Mouse (Mus musculus): ENCODE data around the gene Gnmt. TPM values are rescaled to one million over a fixed set of nuclear protein-coding genes. Genes with fewer than 3 reads are reported as not detected.

Gnmt gene
- polyA plus RNA-seq, 1 experiment, result 8.1 TPM

- no peak for TF ChIP-seq POLR2A (IDR thresholded peaks at IDR 0.05; ENCODE audit: low read depth, low read length)
- Histone ChIP-seq H3K4me3 (ENCODE audit: extremely low read depth, insufficient read depth, insufficient read length) (peak overlapping the region; percentile 63), H3K27me3 (ENCODE audit: control insufficient read depth, insufficient read depth, low read length) (no peaks in the 10 kb centered on the region), H3K4me1 (ENCODE audit: control insufficient read depth, insufficient read depth, insufficient read length) (peaks cover 8% of the 10 kb centered on the region; the same call in 1 of the 2 replicates), H3K36me3 (ENCODE audit: control insufficient read depth, insufficient read depth, low read length) (peaks cover 27% of the 10 kb centered on the region), H3K27ac (ENCODE audit: insufficient read depth, low read length) (0 out of 2 replicates have a peak overlapping the region, but pooled peaks have one; percentile 36)
- WGBS, result 37% methylated on average over 12 of the region's 12 CpGs
- no peak for DNase-seq (ENCODE audit: low read depth in 1 of 2, low spot score in 2 of 2)
Measured at GRCm38 (mm10) chr17:46681466-46682118, 47.4 kb downstream of the Gnmt start.

GRCm38 (mm10) chr17:46680760-46681373, 48.1 kb downstream of the Gnmt start, which contains the start of gene Klhdc3:
Klhdc3 (minus strand) TSS chr17:46680914.
- Histone ChIP-seq H3K27ac (ENCODE audit: insufficient read depth, low read length) (peak within 1 kb of the TSS; percentile 77), H3K4me1 (ENCODE audit: control insufficient read depth, insufficient read depth, insufficient read length) (peaks cover 8% of the 10 kb centered on the region; the same call in 1 of the 2 replicates), H3K36me3 (ENCODE audit: control insufficient read depth, insufficient read depth, low read length) (peaks cover 29% of the 10 kb centered on the region), H3K4me3 (ENCODE audit: extremely low read depth, insufficient read depth, insufficient read length) (peak within 1 kb of the TSS; percentile 66), H3K27me3 (ENCODE audit: control insufficient read depth, insufficient read depth, low read length) (no peaks in the 10 kb centered on the region)
- DNase-seq (ENCODE audit: low read depth in 1 of 2, low spot score in 2 of 2), result peak; percentile 96 to 98
- TF ChIP-seq CTCF (IDR thresholded peaks at IDR 0.05; ENCODE audit: extremely low read depth, insufficient read depth, insufficient read length, insufficient replicate concordance), result no peak
- peak; percentile 57 for TF ChIP-seq POLR2A (IDR thresholded peaks at IDR 0.05; ENCODE audit: low read depth, low read length)
- 1% methylated on average over 44 of the region's 49 CpGs for WGBS

GRCm38 (mm10) chr17:46679843-46680759, 48.9 kb downstream of the Gnmt start:
- Histone ChIP-seq H3K36me3 (ENCODE audit: control insufficient read depth, insufficient read depth, low read length) (peaks cover 23% of the 10 kb centered on the region), H3K4me1 (ENCODE audit: control insufficient read depth, insufficient read depth, insufficient read length) (peaks cover 8% of the 10 kb centered on the region; the same call in 1 of the 2 replicates)
- 2% methylated on average over 34 of the region's 34 CpGs for WGBS

GRCm38 (mm10) chr17:46678911-46679310, 50.1 kb downstream of the Gnmt start:
- H3K36me3 ChIP-seq (ENCODE audit: control insufficient read depth, insufficient read depth, low read length), result peaks cover 20% of the 10 kb centered on the region

More at GRCm38 (mm10) chr17:46679843-46680759, 48.9 kb downstream of the Gnmt start:
- peak in 1 of 2 experiments; percentile 22 for DNase-seq (ENCODE audit: low read depth in 1 of 2, low spot score in 2 of 2)
- H3K27me3 ChIP-seq (ENCODE audit: control insufficient read depth, insufficient read depth, low read length), result no peaks in the 10 kb centered on the region
- peak overlapping the region; percentile 66 for H3K4me3 ChIP-seq (ENCODE audit: extremely low read depth, insufficient read depth, insufficient read length)
- TF ChIP-seq CTCF (IDR thresholded peaks at IDR 0.05; ENCODE audit: extremely low read depth, insufficient read depth, insufficient read length, insufficient replicate concordance) (peak; percentile 8; the same call in 1 of the 2 replicates), POLR2A (IDR thresholded peaks at IDR 0.05; ENCODE audit: low read depth, low read length) (no peak)
- H3K27ac ChIP-seq (ENCODE audit: insufficient read depth, low read length), result peak overlapping the region; percentile 77

GRCm38 (mm10) chr17:46678416-46678815, 50.6 kb downstream of the Gnmt start, which contains the start of gene Mea1:
Mea1 (plus strand) TSS chr17:46678793.
- H3K27ac ChIP-seq (ENCODE audit: insufficient read depth, low read length), result no peak within 1 kb of the TSS
- WGBS, result 89% methylated on average over 9 of the region's 9 CpGs
- H3K4me3 ChIP-seq (ENCODE audit: extremely low read depth, insufficient read depth, insufficient read length), result no peak within 1 kb of the TSS
- H3K27me3 ChIP-seq (ENCODE audit: control insufficient read depth, insufficient read depth, low read length), result no peaks in the 10 kb centered on the region
- no peak for DNase-seq (ENCODE audit: low read depth in 1 of 2, low spot score in 2 of 2)
- peaks cover 18% of the 10 kb centered on the region for H3K36me3 ChIP-seq (ENCODE audit: control insufficient read depth, insufficient read depth, low read length)
- H3K4me1 ChIP-seq (ENCODE audit: control insufficient read depth, insufficient read depth, insufficient read length), result peaks cover 9% of the 10 kb centered on the region; the same call in 1 of the 2 replicates
- TF ChIP-seq CTCF (IDR thresholded peaks at IDR 0.05; ENCODE audit: extremely low read depth, insufficient read depth, insufficient read length, insufficient replicate concordance) (no peak), POLR2A (IDR thresholded peaks at IDR 0.05; ENCODE audit: low read depth, low read length) (no peak)

More at GRCm38 (mm10) chr17:46678911-46679310, 50.1 kb downstream of the Gnmt start:
- no peak for DNase-seq (ENCODE audit: low read depth in 1 of 2, low spot score in 2 of 2)
- H3K4me3 ChIP-seq (ENCODE audit: extremely low read depth, insufficient read depth, insufficient read length), result no peak overlapping the region
- peaks cover 8% of the 10 kb centered on the region; the same call in 1 of the 2 replicates for H3K4me1 ChIP-seq (ENCODE audit: control insufficient read depth, insufficient read depth, insufficient read length)
- WGBS, result 82% methylated on average over 9 of the region's 9 CpGs
- TF ChIP-seq POLR2A (IDR thresholded peaks at IDR 0.05; ENCODE audit: low read depth, low read length) (no peak), CTCF (IDR thresholded peaks at IDR 0.05; ENCODE audit: extremely low read depth, insufficient read depth, insufficient read length, insufficient replicate concordance) (no peak)
- no peaks in the 10 kb centered on the region for H3K27me3 ChIP-seq (ENCODE audit: control insufficient read depth, insufficient read depth, low read length)
- H3K27ac ChIP-seq (ENCODE audit: insufficient read depth, low read length), result no peak overlapping the region

Other genes with a start within 250 kb of the Gnmt start
- gene Ttbk1, start 241.5 kb downstream of the Gnmt start, polyA plus RNA-seq (2012; rRNA removed), result 0.82 and 0.89 TPM in 2 replicates
- 2.3 and 3.6 TPM in 2 replicates for gene Dnph1, start 232.5 kb downstream of the Gnmt start, polyA plus RNA-seq (2012; rRNA removed)
- 16.2 and 19.4 TPM in 2 replicates for gene Cul9, start 182.8 kb downstream of the Gnmt start, polyA plus RNA-seq (2012; rRNA removed)
- gene Srf, start 173.0 kb downstream of the Gnmt start, polyA plus RNA-seq (2012; rRNA removed), result 146 and 226 TPM in 2 replicates
- 8.5 and 11.1 TPM in 2 replicates for gene Ptk7, start 99.7 kb downstream of the Gnmt start, polyA plus RNA-seq (2012; rRNA removed)
- 14.2 and 14.6 TPM in 2 replicates for gene Klc4, start 83.1 kb downstream of the Gnmt start, polyA plus RNA-seq (2012; rRNA removed)
- gene Mrpl2, start 82.9 kb downstream of the Gnmt start, polyA plus RNA-seq (2012; rRNA removed), result 48.3 and 49.8 TPM in 2 replicates
- gene Cul7, start 78.8 kb downstream of the Gnmt start, polyA plus RNA-seq (2012; rRNA removed), result 19.0 and 21.5 TPM in 2 replicates
- 25.8 and 32.8 TPM in 2 replicates for gene Rrp36, start 54.8 kb downstream of the Gnmt start, polyA plus RNA-seq (2012; rRNA removed)
- gene Mea1, start 50.4 kb downstream of the Gnmt start, polyA plus RNA-seq (2012; rRNA removed), result 30.2 and 34.6 TPM in 2 replicates
- 57.5 and 69.2 TPM in 2 replicates for gene Klhdc3, start 48.3 kb downstream of the Gnmt start, polyA plus RNA-seq (2012; rRNA removed)
- 28.8 and 34.2 TPM in 2 replicates for gene Ppp2r5d, start 24.1 kb downstream of the Gnmt start, polyA plus RNA-seq (2012; rRNA removed)
- gene Pex6, start 17.7 kb downstream of the Gnmt start, polyA plus RNA-seq (2012; rRNA removed), result 44.9 and 64.0 TPM in 2 replicates
- gene Cnpy3, start 23.0 kb upstream of the Gnmt start, polyA plus RNA-seq (2012; rRNA removed), result 55.6 and 62.8 TPM in 2 replicates
- 0.08 and 0.20 TPM in 2 replicates for gene Ptcra, start 34.5 kb upstream of the Gnmt start, polyA plus RNA-seq (2012; rRNA removed)
- 37.3 and 73.8 TPM in 2 replicates for gene 2310039H08Rik, start 43.5 kb upstream of the Gnmt start, polyA plus RNA-seq (2012; rRNA removed)
- 13.7 and 14.0 TPM in 2 replicates for gene Rpl7l1, start 53.5 kb upstream of the Gnmt start, polyA plus RNA-seq (2012; rRNA removed)
- 14.4 and 14.5 TPM in 2 replicates for gene Bicral, start 129.3 kb upstream of the Gnmt start, polyA plus RNA-seq (2012; rRNA removed)
- 17.2 and 21.3 TPM in 2 replicates for gene Tbcc, start 161.5 kb upstream of the Gnmt start, polyA plus RNA-seq (2012; rRNA removed)
- not detected in 2 replicates for gene Prph2, start 181.3 kb upstream of the Gnmt start, polyA plus RNA-seq (2012; rRNA removed)